Mouse (Mus musculus) cerebellum, postnatal 10 days (tissue): ENCODE results near the gene Rapgef5.
A peak's percentile ranks its signal among the peaks of the same experiment; 100 is the strongest.
"Not testable (repeated sequence)": the region's sequence is repeated elsewhere in the genome, so short reads cannot be mapped to it uniquely, and the experiment has no call there.

Experiments used
- DNase-seq, 2 experiments: peaks; one replicate each; pipeline ENCODE4 v3.0.0; 2021; ENCODE audit warnings: mixed read lengths in 2 of 2

Rapgef5 gene

GRCm38 (mm10) chr12:117772638-117773037 lies 256.4 kb downstream of the Rapgef5 start:
- DNase-seq: peak; percentile 86 to 89

- DNase-seq: no peak
These were observed 260.6 kb downstream of the Rapgef5 start for GRCm38 (mm10) chr12:117776841-117777240.

- DNase-seq: no peak
These were observed 265.1 kb downstream of the Rapgef5 start for GRCm38 (mm10) chr12:117781360-117781759.

GRCm38 (mm10) chr12:117783426-117783825 lies 267.1 kb downstream of the Rapgef5 start:
- no peak for DNase-seq

GRCm38 (mm10) chr12:117786621-117787020 lies 270.3 kb downstream of the Rapgef5 start:
- DNase-seq: no peak

- peak in 1 of 2 experiments; percentile 42 for DNase-seq
These were observed 272.3 kb downstream of the Rapgef5 start for GRCm38 (mm10) chr12:117788513-117789011.

GRCm38 (mm10) chr12:117789017-117789416 lies 272.7 kb downstream of the Rapgef5 start:
- no peak for DNase-seq

GRCm38 (mm10) chr12:117795303-117795702 lies 279.0 kb downstream of the Rapgef5 start:
- DNase-seq: peak; percentile 42 to 65

GRCm38 (mm10) chr12:117803989-117804388 lies 287.7 kb downstream of the Rapgef5 start, which contains the start of gene Cdca7l:
Gene Cdca7l, plus strand, starts transcription at chr12:117804289.
- DNase-seq: not testable (repeated sequence)

GRCm38 (mm10) chr12:117805576-117805975 lies 289.3 kb downstream of the Rapgef5 start:
- no peak for DNase-seq

GRCm38 (mm10) chr12:117806007-117806451 lies 289.8 kb downstream of the Rapgef5 start:
- peak; percentile 28 to 38 for DNase-seq

- no peak for DNase-seq
These were observed 290.2 kb downstream of the Rapgef5 start for GRCm38 (mm10) chr12:117806470-117806869.

GRCm38 (mm10) chr12:117807637-117808036 lies 291.4 kb downstream of the Rapgef5 start:
- DNase-seq: no peak

- no peak for DNase-seq
These were observed 292.4 kb downstream of the Rapgef5 start for GRCm38 (mm10) chr12:117808355-117809326.
